Mouse (Mus musculus) ZHBTc4 (cell line): ENCODE measurements at regions not wholly inside any gene's neighbourhood (a gene's known extent, or its start where the extent isn't known, plus 50 kb on each side); places are given as distances from the start of the nearest gene placed in this dataset.

Experiments
- DNase-seq: peaks from one replicate; pipeline ENCODE4 v3.0.0-alpha.2; 2011; ENCODE audit warnings: low read depth, low spot score

GRCm38 (mm10) chr1:137927953-137928352, 247.6 kb downstream of the Ptprc start:
- DNase-seq, result no peak

GRCm38 (mm10) chr1:137926326-137926725, 249.2 kb downstream of the Ptprc start:
- no peak for DNase-seq

- DNase-seq, result no peak
Measured at GRCm38 (mm10) chr1:137924156-137924555, 251.4 kb downstream of the Ptprc start.

- no peak for DNase-seq
Measured at GRCm38 (mm10) chr1:137923705-137924104, 251.8 kb downstream of the Ptprc start.

GRCm38 (mm10) chr1:137922769-137923168, 252.7 kb downstream of the Ptprc start:
- DNase-seq, result no peak

GRCm38 (mm10) chr1:137921592-137921991, 253.9 kb downstream of the Ptprc start:
- no peak for DNase-seq

GRCm38 (mm10) chr1:137919739-137920563, 255.6 kb downstream of the Ptprc start:
- DNase-seq, result no peak

- no peak for DNase-seq
Measured at GRCm38 (mm10) chr1:137917449-137917848, 258.1 kb downstream of the Ptprc start.

GRCm38 (mm10) chr1:137906883-137907282, 268.6 kb downstream of the Ptprc start:
- DNase-seq, result no peak

GRCm38 (mm10) chr1:137906477-137906876, 269.0 kb downstream of the Ptprc start:
- no peak for DNase-seq

- DNase-seq, result no peak
Measured at GRCm38 (mm10) chr1:137905566-137905965, 269.9 kb downstream of the Ptprc start.

GRCm38 (mm10) chr1:137903351-137903750, 272.2 kb downstream of the Ptprc start:
- DNase-seq, result no peak

- DNase-seq, result no peak
Measured at GRCm38 (mm10) chr1:137902859-137903258, 272.6 kb downstream of the Ptprc start.

- DNase-seq, result no peak
Measured at GRCm38 (mm10) chr1:137901996-137902395, 273.5 kb downstream of the Ptprc start.

- no peak for DNase-seq
Measured at GRCm38 (mm10) chr1:137901211-137901610, 274.3 kb downstream of the Ptprc start.

GRCm38 (mm10) chr1:137900621-137901071, 274.9 kb downstream of the Ptprc start:
- DNase-seq, result no peak

GRCm38 (mm10) chr1:137899916-137900601, 275.4 kb downstream of the Ptprc start:
- no peak for DNase-seq

- DNase-seq, result no peak
Measured at GRCm38 (mm10) chr1:137899305-137899704, 276.2 kb downstream of the Ptprc start.

- no peak for DNase-seq
Measured at GRCm38 (mm10) chr1:137898891-137899290, 276.6 kb downstream of the Ptprc start.

GRCm38 (mm10) chr1:137898397-137898796, 277.1 kb downstream of the Ptprc start:
- DNase-seq, result peak; percentile 37

- no peak for DNase-seq
Measured at GRCm38 (mm10) chr1:137881656-137882055, 293.9 kb downstream of the Ptprc start.

- no peak for DNase-seq
Measured at GRCm38 (mm10) chr1:137874361-137874760, 301.1 kb downstream of the Ptprc start.

- no peak for DNase-seq
Measured at GRCm38 (mm10) chr1:137873628-137874027, 301.9 kb downstream of the Ptprc start.
